Mouse (Mus musculus): ENCODE data around the gene Afdn.

GRCm38 (mm10) chr17:13903793-13904192 lies 143.5 kb downstream of the Afdn start:
- TF ChIP-seq CTCF (IDR thresholded peaks at IDR 0.05; ENCODE audit: low read depth) (no peak), EP300 (IDR thresholded peaks at IDR 0.05; ENCODE audit: low read depth) (no peak)

Measured in heart, postnatal 0 days (tissue).